Mouse (Mus musculus) inflammation-experienced regulatory T-cells, adult 16 weeks (primary cell): ENCODE data around the gene Mmp24. TPM values are rescaled to one million over a fixed set of nuclear protein-coding genes. Genes with fewer than 3 reads are reported as not detected.

ENCODE experiments used
- polyA plus RNA-seq: library from polyadenylated mRNA; unstranded; fragments of 100-300 nt; shearing (Covaris generic); gene quantifications from one replicate; pipeline ENCODE4 v1.2.1, GENCODE M21; 2017

Mmp24 gene
- 0.10 TPM for polyA plus RNA-seq

GRCm38 (mm10) chr2:155774927-155775684 is at the start of gene Mmp24:
Gene Mmp24 (plus strand): TSS chr2:155775342.

GRCm38 (mm10) chr2:155729158-155729645 is 45.9 kb upstream of the Mmp24 start, which contains the start of gene Edem2:
Gene Edem2 (minus strand): TSS chr2:155729475.

GRCm38 (mm10) chr2:155735766-155736165 is 39.4 kb upstream of the Mmp24 start, which contains the start of gene Gm17581:
Gene Gm17581 (minus strand): TSS chr2:155735866.

GRCm38 (mm10) chr2:155751014-155751786 is 23.9 kb upstream of the Mmp24 start, which contains the start of gene Procr:
Gene Procr (plus strand): TSS chr2:155751117.

GRCm38 (mm10) chr2:155819392-155819448 is 44.1 kb downstream of the Mmp24 start, which contains the start of gene BC029722:
Gene BC029722 (minus strand): TSS chr2:155819426.

GRCm38 (mm10) chr2:155826630-155827424 is 51.7 kb downstream of the Mmp24 start, which contains the start of gene Eif6:
Gene Eif6 (minus strand): TSS chr2:155826925.

GRCm38 (mm10) chr2:155834732-155835131 is 59.6 kb downstream of the Mmp24 start, which contains the start of gene Fam83c:
Gene Fam83c (minus strand): TSS chr2:155834854.

Other genes starting within 250 kb of the Mmp24 start
- gene Gss, start 182.5 kb upstream of the Mmp24 start, polyA plus RNA-seq: 18.3 TPM
- 0.17 TPM for gene Myh7b, start 164.1 kb upstream of the Mmp24 start, polyA plus RNA-seq
- gene Trpc4ap, start 83.0 kb upstream of the Mmp24 start, polyA plus RNA-seq: 134 TPM
- 82.2 TPM for gene Edem2, start 45.9 kb upstream of the Mmp24 start, polyA plus RNA-seq
- gene Gm17581, start 39.5 kb upstream of the Mmp24 start, polyA plus RNA-seq: not detected
- gene Procr, start 24.2 kb upstream of the Mmp24 start, polyA plus RNA-seq: not detected
- gene BC029722, start 44.1 kb downstream of the Mmp24 start, polyA plus RNA-seq: 58.9 TPM
- 228 TPM for gene Eif6, start 51.6 kb downstream of the Mmp24 start, polyA plus RNA-seq
- gene Fam83c, start 59.5 kb downstream of the Mmp24 start, polyA plus RNA-seq: not detected
- 54.2 TPM for gene Uqcc1, start 155.0 kb downstream of the Mmp24 start, polyA plus RNA-seq
- gene Gm15557, start 165.4 kb downstream of the Mmp24 start, polyA plus RNA-seq: not detected
- gene Gdf5, start 170.0 kb downstream of the Mmp24 start, polyA plus RNA-seq: not detected
- gene Cep250, start 181.1 kb downstream of the Mmp24 start, polyA plus RNA-seq: 62.7 TPM
- gene 6430550D23Rik, start 232.6 kb downstream of the Mmp24 start, polyA plus RNA-seq: 1.7 TPM
- 185 TPM for gene Ergic3, start 232.7 kb downstream of the Mmp24 start, polyA plus RNA-seq